Mouse (Mus musculus): ENCODE measurements around the gene Hoxc6. TPM values are rescaled to one million over a fixed set of nuclear protein-coding genes. Genes with fewer than 3 reads are reported as not detected.

Hoxc6 gene
- total RNA-seq, 2 experiments from 2014 or later: not detected

DNA sequence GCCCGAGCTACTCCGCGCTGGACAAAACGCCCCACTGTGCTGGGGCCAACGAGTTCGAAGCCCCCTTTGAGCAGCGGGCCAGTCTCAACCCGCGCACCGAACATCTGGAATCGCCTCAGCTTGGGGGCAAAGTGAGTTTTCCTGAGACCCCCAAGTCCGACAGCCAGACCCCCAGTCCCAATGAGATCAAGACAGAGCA, 30.8 kb upstream of the Hoxc6 start, which contains the start of gene Hoxc5:
Gene Hoxc5 (plus strand): TSS at position 132 of the 199 bp plus-strand sequence.
- 0 out of 2 replicates have a peak, but pooled peaks have one; percentile 5 for ATAC-seq (replicated peaks; ENCODE audit: low FRiP score, low TSS enrichment, poor library complexity, severe bottlenecking)

- no peak for ATAC-seq (replicated peaks; ENCODE audit: low FRiP score, low TSS enrichment, poor library complexity, severe bottlenecking)
These were observed 30.3 kb upstream of the Hoxc6 start for GRCm38 (mm10) chr15:102967511-102968397.

GRCm38 (mm10) chr15:102969296-102969695, 28.8 kb upstream of the Hoxc6 start:
- ATAC-seq (replicated peaks; ENCODE audit: low FRiP score, low TSS enrichment, poor library complexity, severe bottlenecking): no peak

GRCm38 (mm10) chr15:102970740-102971139, 27.3 kb upstream of the Hoxc6 start:
- no peak for ATAC-seq (replicated peaks; ENCODE audit: low FRiP score, low TSS enrichment, poor library complexity, severe bottlenecking)

GRCm38 (mm10) chr15:102972254-102972653, 25.8 kb upstream of the Hoxc6 start:
- no peak for ATAC-seq (replicated peaks; ENCODE audit: low FRiP score, low TSS enrichment, poor library complexity, severe bottlenecking)

DNA sequence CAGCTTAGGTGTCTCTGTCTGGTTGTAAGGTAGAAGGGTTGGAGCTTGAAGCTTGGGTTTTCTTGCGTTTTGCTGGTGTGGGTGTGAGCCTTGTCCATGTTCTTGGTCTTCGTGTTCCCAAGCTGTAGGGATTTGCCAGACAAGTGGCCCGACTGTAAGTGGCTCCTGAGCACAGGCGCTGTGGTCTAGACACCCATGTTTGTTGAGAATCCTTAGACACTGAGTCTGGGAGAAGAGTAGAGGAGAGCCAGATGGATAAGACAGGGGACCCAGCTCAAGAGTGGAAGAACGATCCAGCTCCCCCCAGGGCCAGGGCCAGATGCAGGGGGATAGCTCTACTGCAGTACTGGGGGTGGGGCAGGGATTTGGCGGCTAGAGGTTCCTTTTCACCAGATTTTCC, 25.3 kb upstream of the Hoxc6 start:
- ATAC-seq (replicated peaks; ENCODE audit: low FRiP score, low TSS enrichment, poor library complexity, severe bottlenecking): no peak

DNA sequence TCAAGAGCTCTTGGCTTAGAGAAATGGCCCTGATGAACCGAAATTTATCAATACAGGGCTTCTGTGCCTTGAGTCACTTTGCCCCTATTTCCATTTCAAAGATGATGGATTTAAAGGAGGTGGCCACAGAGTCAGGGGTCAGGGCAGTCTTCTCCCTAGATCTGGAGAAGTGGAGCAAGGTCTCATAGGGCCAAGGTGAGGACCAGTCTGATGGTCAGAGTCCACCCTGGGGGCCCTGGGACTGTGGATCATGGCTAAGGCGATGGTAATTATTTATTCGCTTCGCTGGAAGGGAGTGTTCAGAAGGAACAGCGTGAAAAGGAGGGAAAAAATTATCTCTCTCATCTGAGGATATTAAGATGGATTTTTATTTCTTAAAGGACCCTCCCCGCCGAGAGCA, 23.0 kb upstream of the Hoxc6 start:
- ATAC-seq (replicated peaks; ENCODE audit: low FRiP score, low TSS enrichment, poor library complexity, severe bottlenecking): no peak

GRCm38 (mm10) chr15:102975688-102976111, 22.4 kb upstream of the Hoxc6 start:
- no peak for ATAC-seq (replicated peaks; ENCODE audit: low FRiP score, low TSS enrichment, poor library complexity, severe bottlenecking)

DNA sequence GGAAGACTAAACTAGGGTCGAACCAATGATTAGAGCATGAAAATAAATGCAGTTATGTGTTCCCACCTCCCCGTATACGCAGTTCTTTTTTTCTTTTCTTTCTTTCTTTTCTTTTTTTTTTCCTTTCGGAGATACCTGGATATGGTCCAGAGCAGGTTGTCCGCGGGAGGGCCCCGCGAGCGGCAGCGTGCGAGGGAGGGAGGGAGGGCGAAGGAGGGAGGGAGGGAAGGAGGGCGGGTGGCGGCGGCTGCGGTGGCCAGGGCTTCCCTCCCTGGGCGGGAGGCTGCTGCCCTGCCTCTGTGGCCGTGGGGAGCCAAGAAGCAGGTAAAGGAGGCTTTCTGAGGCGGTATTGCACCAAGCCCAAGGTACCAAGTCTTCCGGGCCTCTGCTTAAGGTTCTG, 21.9 kb upstream of the Hoxc6 start, which contains the start of gene Hoxc9:
Gene Hoxc9 (plus strand): TSS at position 269 of the 400 bp plus-strand sequence.
- no peak for ATAC-seq (replicated peaks; ENCODE audit: low FRiP score, low TSS enrichment, poor library complexity, severe bottlenecking)

GRCm38 (mm10) chr15:102976631-102977422, 21.2 kb upstream of the Hoxc6 start:
- ATAC-seq (replicated peaks; ENCODE audit: low FRiP score, low TSS enrichment, poor library complexity, severe bottlenecking): no peak

DNA sequence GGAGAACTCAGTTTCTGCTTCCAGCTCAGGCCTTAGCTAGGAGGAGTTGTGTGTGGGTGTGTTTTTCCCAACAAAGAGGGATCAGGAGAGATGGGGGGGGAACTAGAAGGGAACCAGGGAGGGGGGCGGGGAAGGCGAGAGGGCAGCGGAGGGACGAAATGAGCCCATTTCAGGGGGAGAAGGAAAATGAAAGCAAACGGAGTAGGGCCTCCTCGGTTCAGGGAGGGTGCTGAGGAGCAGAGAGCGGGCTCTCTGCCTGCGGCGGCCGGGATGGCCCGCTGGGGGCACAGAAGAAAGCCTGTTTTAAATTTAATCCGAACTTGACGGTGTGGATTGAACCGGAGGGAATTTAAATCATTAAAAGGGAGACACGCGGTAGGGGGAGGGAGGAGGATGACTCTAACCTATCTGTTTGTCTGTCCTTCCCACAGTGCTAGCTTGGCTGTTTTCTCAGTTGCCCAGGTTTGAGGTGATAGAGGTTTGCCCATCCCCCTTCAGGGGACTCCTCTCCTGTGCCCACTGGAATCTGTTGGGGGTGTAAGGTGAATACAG, 20.6 kb upstream of the Hoxc6 start:
- ATAC-seq (replicated peaks; ENCODE audit: low FRiP score, low TSS enrichment, poor library complexity, severe bottlenecking): no peak

GRCm38 (mm10) chr15:102978615-102979515, 19.2 kb upstream of the Hoxc6 start:
- ATAC-seq (replicated peaks; ENCODE audit: low FRiP score, low TSS enrichment, poor library complexity, severe bottlenecking): no peak

DNA sequence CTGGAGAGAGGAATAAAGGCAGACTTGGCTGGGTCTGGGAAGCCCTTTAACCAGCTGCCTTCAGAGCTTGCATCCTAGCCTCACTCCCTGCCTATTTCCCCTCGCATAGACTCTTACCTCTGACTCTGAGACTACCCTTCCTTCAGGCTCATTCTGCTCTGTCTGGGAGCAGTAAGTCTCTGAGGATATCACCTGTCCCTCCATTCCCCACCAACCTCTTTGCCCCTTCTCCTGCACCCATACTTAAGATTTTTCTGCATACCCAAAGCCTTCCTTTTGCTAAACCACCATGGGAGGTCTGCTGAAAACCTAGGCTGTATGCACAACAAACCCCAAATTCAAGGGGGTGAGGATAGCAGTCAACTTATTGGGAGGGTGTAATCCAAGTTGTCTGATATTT, 18.1 kb upstream of the Hoxc6 start:
- ATAC-seq (replicated peaks; ENCODE audit: low FRiP score, low TSS enrichment, poor library complexity, severe bottlenecking): no peak

DNA sequence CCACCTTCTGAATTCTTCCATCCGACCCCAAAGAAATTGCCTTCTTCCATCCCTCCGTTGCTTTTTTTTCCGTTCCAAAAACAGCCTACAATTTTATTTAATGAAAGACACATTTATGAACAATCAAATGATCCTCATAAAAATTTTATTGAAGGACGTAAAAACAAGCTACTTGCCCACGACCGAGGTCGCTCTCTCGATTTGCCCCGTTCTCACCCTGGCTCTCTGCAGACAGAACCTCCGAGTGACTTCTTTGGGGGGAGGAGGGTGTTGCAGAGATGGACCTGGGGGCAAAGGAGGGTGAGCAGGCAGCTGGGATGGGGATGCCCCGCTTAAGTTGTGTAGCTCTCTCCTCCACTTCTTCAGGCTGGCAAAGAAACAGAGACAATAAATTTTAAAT, 17.7 kb upstream of the Hoxc6 start:
- no peak for ATAC-seq (replicated peaks; ENCODE audit: low FRiP score, low TSS enrichment, poor library complexity, severe bottlenecking)

GRCm38 (mm10) chr15:102980912-102981311, 17.1 kb upstream of the Hoxc6 start:
- ATAC-seq (replicated peaks; ENCODE audit: low FRiP score, low TSS enrichment, poor library complexity, severe bottlenecking): no peak

GRCm38 (mm10) chr15:102981379-102982288, 16.4 kb upstream of the Hoxc6 start:
- ATAC-seq (replicated peaks; ENCODE audit: low FRiP score, low TSS enrichment, poor library complexity, severe bottlenecking): no peak; the same call in 1 of the 2 replicates

DNA sequence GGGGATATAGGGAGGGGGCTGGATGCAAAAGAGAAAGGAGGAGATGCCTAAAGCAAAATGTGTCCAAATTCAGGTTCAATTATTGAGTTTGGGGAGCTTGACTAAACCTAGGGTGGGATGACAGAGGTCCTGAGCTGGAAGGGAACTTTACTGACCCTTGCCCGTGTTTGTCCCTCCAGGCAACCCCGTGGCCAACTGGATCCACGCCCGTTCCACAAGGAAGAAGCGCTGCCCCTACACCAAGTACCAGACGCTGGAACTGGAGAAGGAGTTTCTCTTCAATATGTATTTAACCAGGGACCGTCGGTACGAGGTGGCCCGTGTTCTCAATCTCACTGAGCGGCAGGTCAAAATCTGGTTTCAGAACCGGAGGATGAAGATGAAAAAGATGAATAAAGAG, 14.3 kb upstream of the Hoxc6 start:
- ATAC-seq (replicated peaks; ENCODE audit: low FRiP score, low TSS enrichment, poor library complexity, severe bottlenecking): no peak

DNA sequence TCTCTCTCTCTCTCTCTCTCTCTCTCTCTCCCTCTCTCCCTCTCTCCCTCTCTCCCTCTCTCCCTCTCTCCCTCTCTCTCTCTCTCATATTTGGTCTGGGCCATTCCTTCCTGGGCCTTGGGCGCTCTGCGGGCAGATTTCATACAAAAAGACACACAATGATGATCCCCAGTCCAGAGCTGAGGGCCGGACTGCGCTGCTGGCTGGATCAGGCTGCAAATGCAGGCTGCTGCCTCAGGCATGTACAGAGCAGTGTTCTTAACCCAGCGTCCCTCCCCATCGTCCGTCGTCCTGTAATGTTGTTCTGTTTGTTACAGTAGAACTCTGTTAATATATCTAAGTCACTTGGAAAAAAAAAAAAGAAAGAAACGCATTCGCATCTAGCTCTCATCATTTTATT, 13.5 kb upstream of the Hoxc6 start:
- no peak for ATAC-seq (replicated peaks; ENCODE audit: low FRiP score, low TSS enrichment, poor library complexity, severe bottlenecking)

Measured in megakaryocyte-erythroid progenitor cell, adult 5-6 weeks (primary cell).